Mouse (Mus musculus): ENCODE measurements around the gene Supt20. TPM values are rescaled to one million over a fixed set of nuclear protein-coding genes. Genes with fewer than 3 reads are reported as not detected.
"Not testable (repeated sequence)": the region's sequence is repeated elsewhere in the genome, so short reads cannot be mapped to it uniquely, and the experiment has no call there.

Supt20 gene
- polyA plus RNA-seq, 1 experiment = 0.21 TPM

GRCm38 (mm10) chr3:54687245-54687644, 5.4 kb upstream of the Supt20 start:
- Histone ChIP-seq H3K4me3 (replicated peaks) (no peak overlapping the region), H3K27me3 (ENCODE audit: control insufficient read depth) (no peaks in the 10 kb centered on the region), H3K9me3 (ENCODE audit: control insufficient read depth, low read length) (no peaks in the 10 kb centered on the region), H3K4me1 (ENCODE audit: control insufficient read depth) (peaks cover 8% of the 10 kb centered on the region), H3K36me3 (ENCODE audit: control insufficient read depth) (no peaks in the 10 kb centered on the region)
- no peak for TF ChIP-seq GATA1 (IDR thresholded peaks at IDR 0.05; ENCODE audit: low read length)
- no peak for TF ChIP-seq TAL1 (IDR thresholded peaks at IDR 0.05; ENCODE audit: low read length)

- no peaks in the 10 kb centered on the region for H3K9me3 ChIP-seq (ENCODE audit: control insufficient read depth, low read length)
- TF ChIP-seq GATA1 (IDR thresholded peaks at IDR 0.05; ENCODE audit: low read length) = no peak
- no peak for TF ChIP-seq TAL1 (IDR thresholded peaks at IDR 0.05; ENCODE audit: low read length)
- no peaks in the 10 kb centered on the region for H3K27me3 ChIP-seq (ENCODE audit: control insufficient read depth)
- no peaks in the 10 kb centered on the region for H3K36me3 ChIP-seq (ENCODE audit: control insufficient read depth)
- no peak overlapping the region for H3K4me3 ChIP-seq (replicated peaks)
- H3K4me1 ChIP-seq (ENCODE audit: control insufficient read depth) = peaks cover 13% of the 10 kb centered on the region
Observed at GRCm38 (mm10) chr3:54689091-54689490, 3.5 kb upstream of the Supt20 start.

- Histone ChIP-seq H3K9me3 (ENCODE audit: control insufficient read depth, low read length) (no peaks in the 10 kb centered on the region), H3K4me3 (replicated peaks) (peak overlapping the region; percentile 88), H3K27me3 (ENCODE audit: control insufficient read depth) (no peaks in the 10 kb centered on the region), H3K4me1 (ENCODE audit: control insufficient read depth) (peaks cover 27% of the 10 kb centered on the region), H3K36me3 (ENCODE audit: control insufficient read depth) (peaks cover 32% of the 10 kb centered on the region)
- no peak for TF ChIP-seq TAL1 (IDR thresholded peaks at IDR 0.05; ENCODE audit: low read length)
- no peak for TF ChIP-seq GATA1 (IDR thresholded peaks at IDR 0.05; ENCODE audit: low read length)
Observed at GRCm38 (mm10) chr3:54693056-54693415, 429 bp downstream of the Supt20 start.

GRCm38 (mm10) chr3:54699759-54700301, 7.2 kb downstream of the Supt20 start:
- Histone ChIP-seq H3K9me3 (ENCODE audit: control insufficient read depth, low read length) (no peaks in the 10 kb centered on the region), H3K4me1 (ENCODE audit: control insufficient read depth) (peaks cover 19% of the 10 kb centered on the region), H3K4me3 (replicated peaks) (no peak overlapping the region), H3K36me3 (ENCODE audit: control insufficient read depth) (peaks cover 81% of the 10 kb centered on the region), H3K27me3 (ENCODE audit: control insufficient read depth) (no peaks in the 10 kb centered on the region)
- TF ChIP-seq TAL1 (IDR thresholded peaks at IDR 0.05; ENCODE audit: low read length) = no peak
- no peak for TF ChIP-seq GATA1 (IDR thresholded peaks at IDR 0.05; ENCODE audit: low read length)

- not testable (repeated sequence) for H3K4me3 ChIP-seq (replicated peaks); H3K27me3 ChIP-seq (ENCODE audit: control insufficient read depth)
- peaks cover 84% of the 10 kb centered on the region for H3K36me3 ChIP-seq (ENCODE audit: control insufficient read depth)
Observed at GRCm38 (mm10) chr3:54704106-54704505, 11.5 kb downstream of the Supt20 start.

GRCm38 (mm10) chr3:54708972-54709371, 16.4 kb downstream of the Supt20 start:
- Histone ChIP-seq H3K4me3 (replicated peaks) (no peak overlapping the region), H3K36me3 (ENCODE audit: control insufficient read depth) (peaks cover 94% of the 10 kb centered on the region), H3K27me3 (ENCODE audit: control insufficient read depth) (no peaks in the 10 kb centered on the region), H3K9me3 (ENCODE audit: control insufficient read depth, low read length) (no peaks in the 10 kb centered on the region), H3K4me1 (ENCODE audit: control insufficient read depth) (no peaks in the 10 kb centered on the region)
- TF ChIP-seq TAL1 (IDR thresholded peaks at IDR 0.05; ENCODE audit: low read length) = no peak

More at GRCm38 (mm10) chr3:54704106-54704505, 11.5 kb downstream of the Supt20 start:
- H3K9me3 ChIP-seq (ENCODE audit: control insufficient read depth, low read length); H3K4me1 ChIP-seq (ENCODE audit: control insufficient read depth): not testable (repeated sequence)

- TF ChIP-seq TAL1 (IDR thresholded peaks at IDR 0.05; ENCODE audit: low read length) (no peak), GATA1 (IDR thresholded peaks at IDR 0.05; ENCODE audit: low read length) (no peak)
- H3K36me3 ChIP-seq (ENCODE audit: control insufficient read depth) = peaks cover 94% of the 10 kb centered on the region
- H3K9me3 ChIP-seq (ENCODE audit: control insufficient read depth, low read length) = no peaks in the 10 kb centered on the region
- no peaks in the 10 kb centered on the region for H3K27me3 ChIP-seq (ENCODE audit: control insufficient read depth)
- no peak within 1 kb of the TSS for H3K4me3 ChIP-seq (replicated peaks)
- H3K4me1 ChIP-seq (ENCODE audit: control insufficient read depth) = no peaks in the 10 kb centered on the region
Observed at GRCm38 (mm10) chr3:54714253-54714652, 21.6 kb downstream of the Supt20 start, which contains the start of gene Gm21958. TSS of gene Gm21958 (minus strand) at chr3:54714353.

GRCm38 (mm10) chr3:54715461-54715860, 22.9 kb downstream of the Supt20 start:
- Histone ChIP-seq H3K4me3 (replicated peaks) (no peak overlapping the region), H3K27me3 (ENCODE audit: control insufficient read depth) (no peaks in the 10 kb centered on the region), H3K36me3 (ENCODE audit: control insufficient read depth) (peaks cover 87% of the 10 kb centered on the region), H3K9me3 (ENCODE audit: control insufficient read depth, low read length) (no peaks in the 10 kb centered on the region), H3K4me1 (ENCODE audit: control insufficient read depth) (no peaks in the 10 kb centered on the region)
- no peak for TF ChIP-seq TAL1 (IDR thresholded peaks at IDR 0.05; ENCODE audit: low read length)
- no peak for TF ChIP-seq GATA1 (IDR thresholded peaks at IDR 0.05; ENCODE audit: low read length)

GRCm38 (mm10) chr3:54717348-54717747, 24.7 kb downstream of the Supt20 start:
- Histone ChIP-seq H3K27me3 (ENCODE audit: control insufficient read depth) (no peaks in the 10 kb centered on the region), H3K4me1 (ENCODE audit: control insufficient read depth) (no peaks in the 10 kb centered on the region), H3K4me3 (replicated peaks) (no peak overlapping the region), H3K36me3 (ENCODE audit: control insufficient read depth) (peaks cover 87% of the 10 kb centered on the region), H3K9me3 (ENCODE audit: control insufficient read depth, low read length) (no peaks in the 10 kb centered on the region)
- no peak for TF ChIP-seq GATA1 (IDR thresholded peaks at IDR 0.05; ENCODE audit: low read length)
- TF ChIP-seq TAL1 (IDR thresholded peaks at IDR 0.05; ENCODE audit: low read length) = no peak

- TF ChIP-seq GATA1 (IDR thresholded peaks at IDR 0.05; ENCODE audit: low read length) (no peak), TAL1 (IDR thresholded peaks at IDR 0.05; ENCODE audit: low read length) (no peak)
Observed at GRCm38 (mm10) chr3:54718947-54719346, 26.3 kb downstream of the Supt20 start.

More at GRCm38 (mm10) chr3:54718947-54719346, 26.3 kb downstream of the Supt20 start:
- Histone ChIP-seq H3K27me3 (ENCODE audit: control insufficient read depth) (no peaks in the 10 kb centered on the region), H3K4me1 (ENCODE audit: control insufficient read depth) (peaks cover 3% of the 10 kb centered on the region), H3K9me3 (ENCODE audit: control insufficient read depth, low read length) (no peaks in the 10 kb centered on the region), H3K4me3 (replicated peaks) (no peak overlapping the region), H3K36me3 (ENCODE audit: control insufficient read depth) (peaks cover 89% of the 10 kb centered on the region)
